Mouse (Mus musculus) T-helper 1 cell (primary cell): ENCODE data around the gene Cntrob.

Experiments
- in situ Hi-C: fragments of 300-600 bp; cut with MboI, MseI; formaldehyde crosslinking; loops from one replicate; pipeline ENCODE4 v1.15.1; 2025; ENCODE audit warnings: high pct_unique_total_duplicates

Cntrob gene

DNA sequence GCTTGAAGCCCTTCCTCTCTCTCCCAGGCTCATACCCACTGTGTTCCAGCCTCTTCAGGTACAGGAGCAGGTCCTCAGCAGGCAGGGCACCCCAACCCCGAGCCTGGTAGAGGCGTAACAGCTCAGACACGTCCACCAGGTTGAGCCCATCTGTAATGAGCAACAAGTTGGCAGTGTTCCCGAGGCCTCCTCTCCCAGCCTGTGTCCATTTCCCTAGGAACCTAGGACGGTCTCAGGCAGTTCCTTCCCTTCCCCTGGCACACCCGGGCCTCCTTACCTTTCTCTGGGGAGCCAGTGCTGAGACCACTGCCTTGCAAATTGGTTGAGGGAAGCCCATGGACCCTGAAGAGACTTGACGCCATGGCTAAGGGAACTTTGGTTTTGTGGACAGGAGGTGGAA is 20.8 kb downstream of the Cntrob start:
- in situ Hi-C loops, result no loop called here

DNA sequence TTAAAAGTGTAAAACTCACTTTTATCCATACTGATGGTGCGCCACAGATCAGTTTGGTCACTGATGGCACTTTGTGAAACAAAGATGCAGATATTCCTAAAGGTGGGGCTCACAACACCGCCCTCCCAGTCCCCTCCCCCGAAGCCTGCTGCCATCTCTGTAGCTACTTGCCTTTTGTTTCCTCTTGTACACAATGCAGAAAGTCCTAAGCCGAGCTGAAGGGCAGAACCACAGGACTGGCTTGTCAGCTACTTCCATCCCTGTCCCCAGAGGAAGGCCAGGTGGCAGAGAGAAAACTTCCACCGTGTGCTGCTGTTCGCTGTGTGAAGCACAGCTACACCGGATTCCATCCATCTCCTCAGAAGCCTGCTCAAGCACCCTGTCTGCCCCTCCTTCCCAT is 25.3 kb downstream of the Cntrob start:
- in situ Hi-C loops, result no loop called here

DNA sequence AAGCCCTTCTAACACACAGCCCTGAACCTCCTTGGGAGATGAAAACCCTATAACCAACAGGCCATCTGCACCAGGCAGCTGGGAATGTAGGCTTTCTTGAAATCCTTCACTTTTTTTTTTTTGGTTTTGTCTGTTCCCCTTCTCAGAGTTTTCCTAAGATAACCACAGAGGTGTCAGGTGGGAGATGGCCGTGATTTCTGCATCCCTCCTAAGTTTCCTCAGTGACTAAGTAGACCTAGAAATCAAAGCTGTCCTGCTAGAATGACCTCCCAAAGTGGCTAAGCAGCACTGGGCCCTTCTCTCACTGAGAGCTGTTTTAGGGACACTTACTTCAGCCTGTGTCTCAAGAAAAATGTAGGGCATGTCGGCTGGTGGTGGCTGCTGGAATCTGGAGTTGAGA is 25.8 kb downstream of the Cntrob start:
- in situ Hi-C loops, result no loop called here

DNA sequence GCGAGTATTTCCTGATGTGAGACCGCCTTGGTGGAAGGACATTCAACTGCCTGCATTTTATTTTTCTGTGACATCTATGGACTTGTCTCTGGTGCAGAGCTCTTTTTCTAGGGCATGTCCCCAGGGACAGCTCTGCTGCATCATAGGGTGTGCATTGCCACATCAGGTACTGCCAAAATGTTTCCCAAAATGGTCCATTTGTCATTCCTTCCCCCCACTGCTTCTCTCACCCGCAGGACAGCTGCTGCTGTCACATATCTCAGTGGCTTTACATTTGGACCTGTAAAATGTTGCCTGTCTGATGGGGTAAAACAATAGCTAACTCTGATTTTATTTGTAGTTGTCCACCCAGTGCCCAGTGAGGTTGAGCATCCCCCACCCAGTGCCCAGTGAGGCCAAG is 28.3 kb downstream of the Cntrob start:
- in situ Hi-C loops, result no loop called here

DNA sequence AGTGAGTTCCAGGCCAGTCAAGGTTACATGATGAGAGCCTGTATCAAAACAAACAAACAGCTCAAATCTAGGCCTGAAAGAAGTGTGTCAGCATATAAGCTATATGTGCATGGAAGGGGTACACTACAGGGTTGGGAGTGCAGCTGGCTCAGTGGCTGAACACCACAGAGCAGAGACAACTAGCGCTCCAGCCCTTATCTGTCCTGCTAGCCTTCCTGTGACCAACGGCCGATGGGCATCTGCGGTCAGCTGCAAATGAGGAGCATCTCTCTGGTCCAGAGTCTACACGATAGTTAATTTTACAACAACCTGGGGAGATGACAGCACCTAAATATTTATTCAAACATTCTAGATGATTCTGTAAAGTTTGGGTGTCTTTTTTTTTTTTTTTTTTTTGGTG is 32.5 kb downstream of the Cntrob start:
- in situ Hi-C loops, result no loop called here

DNA sequence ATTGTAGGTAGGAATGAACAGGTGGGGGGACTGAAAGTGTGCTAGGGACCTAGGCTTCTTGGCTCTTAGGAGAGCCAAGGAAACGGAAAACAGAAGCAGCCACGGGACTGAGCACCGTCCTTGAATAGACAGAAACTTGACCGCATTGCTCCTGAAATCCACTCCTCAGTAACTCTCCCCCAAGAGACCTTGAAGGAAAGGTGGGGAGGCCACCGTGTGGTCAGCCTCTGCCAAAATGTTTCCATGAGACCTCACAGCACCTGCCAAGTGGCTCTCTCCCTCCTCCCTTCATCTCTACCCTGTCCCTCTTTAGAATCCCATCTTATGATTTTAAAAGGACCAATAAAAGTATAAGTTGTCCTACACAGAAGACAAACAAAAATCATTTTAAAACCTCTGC is 46.3 kb downstream of the Cntrob start:
- in situ Hi-C loops, result loop anchor here (5.0 kb wide), 1 partner anchor 40 kb away; no protein-coding TSS in a partner anchor

- in situ Hi-C loops, result loop anchor here (5.0 kb wide), 1 partner anchor 41 kb away; no protein-coding TSS in a partner anchor
Measured at GRCm38 (mm10) chr11:69276081-69276480, 47.5 kb downstream of the Cntrob start.

DNA sequence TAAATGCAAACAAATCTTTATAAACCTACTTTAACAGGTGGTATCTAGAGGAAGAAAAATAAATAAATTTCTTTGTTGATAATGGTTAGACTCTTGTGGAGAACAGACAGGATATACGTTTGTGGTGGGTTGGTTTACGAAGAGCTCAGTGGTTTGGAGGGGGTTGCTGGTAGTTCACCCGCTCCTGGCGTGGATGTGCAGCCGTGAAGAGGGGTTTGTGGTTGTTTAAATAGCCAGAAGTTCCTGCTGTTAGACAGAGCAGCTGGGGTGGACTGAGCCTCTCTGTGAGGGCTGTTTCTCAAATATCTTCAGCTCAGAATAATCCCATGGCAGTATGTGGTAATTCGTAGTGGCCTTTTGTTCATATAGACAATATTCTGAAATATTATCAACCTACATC is 47.9 kb downstream of the Cntrob start:
- in situ Hi-C loops, result loop anchor here (5.0 kb wide), 1 partner anchor 42 kb away; no protein-coding TSS in a partner anchor

DNA sequence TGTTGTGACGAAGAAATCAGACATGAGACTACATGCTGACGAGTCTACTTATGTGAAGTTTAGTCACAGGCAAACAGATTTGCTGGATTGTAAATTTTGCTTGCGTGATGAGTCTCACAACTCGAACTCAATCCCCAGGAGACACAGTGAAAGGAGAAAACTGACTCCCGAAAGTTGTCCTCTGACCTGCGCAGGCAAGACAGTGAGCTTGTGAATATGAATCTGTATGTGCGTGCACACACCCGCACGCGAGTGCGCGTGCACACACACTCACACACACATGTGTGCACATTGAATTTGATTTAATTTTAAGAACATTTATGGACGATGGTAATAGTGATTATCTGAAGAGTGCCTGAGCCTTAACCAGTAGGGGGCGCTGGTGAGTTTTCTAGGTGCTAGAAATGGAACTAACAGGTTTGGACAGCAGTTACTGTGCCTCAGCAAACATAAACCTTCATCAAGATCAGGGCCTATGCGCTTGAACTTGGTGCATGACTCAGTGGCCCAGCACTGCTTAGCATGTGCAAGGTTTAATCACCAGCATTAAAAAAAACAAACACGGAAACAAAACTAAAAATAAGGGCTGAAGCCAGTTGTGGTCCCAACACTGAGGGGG is 51.3 kb downstream of the Cntrob start:
- in situ Hi-C loops, result no loop called here

- in situ Hi-C loops, result no loop called here
Measured at GRCm38 (mm10) chr11:69269575-69269974, 54.0 kb downstream of the Cntrob start.

DNA sequence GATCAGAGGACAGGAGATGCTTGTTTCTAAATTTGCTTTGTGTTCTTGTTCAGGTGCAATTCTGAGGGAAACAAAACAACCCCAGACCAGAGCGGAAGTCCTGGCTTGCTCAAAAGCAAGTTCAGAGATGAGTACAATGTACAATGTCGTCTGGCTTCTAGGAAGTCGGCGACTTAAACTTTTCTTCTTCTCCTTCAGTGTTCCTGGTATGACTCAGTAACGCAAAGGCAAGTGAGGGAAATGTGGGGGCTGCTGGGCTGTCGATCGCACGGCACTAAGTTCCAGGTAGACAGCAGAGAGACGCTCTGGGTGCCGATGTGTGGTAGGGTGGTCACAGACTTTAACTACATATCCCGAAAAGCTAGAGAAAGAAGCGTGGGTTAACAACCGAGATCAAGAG is 55.5 kb downstream of the Cntrob start:
- in situ Hi-C loops, result no loop called here

- in situ Hi-C loops, result no loop called here
Measured at GRCm38 (mm10) chr11:69267341-69267740, 56.2 kb downstream of the Cntrob start.

GRCm38 (mm10) chr11:69266253-69266652 is 57.3 kb downstream of the Cntrob start:
- in situ Hi-C loops, result no loop called here

DNA sequence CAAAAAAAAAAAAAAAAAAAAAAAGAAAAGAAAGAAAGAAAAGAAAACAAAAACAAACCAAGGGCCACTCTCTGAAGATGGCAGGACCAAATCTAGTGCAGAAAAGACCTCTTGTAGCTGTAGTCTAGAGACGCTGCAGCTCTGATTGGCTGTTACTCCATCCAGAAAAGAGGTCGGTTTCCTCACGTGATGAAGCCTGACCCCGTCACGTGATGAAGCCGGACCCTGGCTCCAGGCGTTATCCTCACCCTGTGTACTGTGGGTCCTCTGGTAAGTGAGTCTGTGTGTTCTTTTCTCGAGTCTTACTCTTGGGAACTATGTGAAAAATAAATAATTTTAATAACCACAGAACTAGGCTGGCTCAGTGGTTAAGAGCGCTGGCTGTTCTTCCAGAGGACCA is 58.2 kb downstream of the Cntrob start:
- in situ Hi-C loops, result no loop called here

DNA sequence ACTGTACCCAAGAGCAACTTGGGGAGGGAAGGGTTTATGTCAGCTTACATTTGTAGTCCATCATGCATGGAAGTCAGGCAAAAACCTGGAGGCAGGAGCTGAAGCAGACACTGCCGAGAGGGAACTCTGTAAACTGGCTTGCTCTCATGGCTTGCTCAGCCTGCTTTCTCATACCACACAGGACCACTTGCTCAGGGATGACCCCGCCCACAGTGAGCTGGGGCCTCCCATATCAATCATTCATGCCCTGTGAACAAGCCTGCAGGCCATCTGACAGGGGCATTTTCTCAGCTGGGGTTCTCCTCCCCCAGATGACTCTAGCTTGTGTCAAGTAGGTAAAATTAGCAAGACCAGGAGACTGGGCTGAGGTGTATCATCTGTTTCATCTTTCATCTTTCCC is 59.3 kb downstream of the Cntrob start:
- in situ Hi-C loops, result loop anchor here (5.0 kb wide), 2 partner anchors 98 to 253 kb away; no protein-coding TSS in a partner anchor

GRCm38 (mm10) chr11:69260111-69260510 is 63.5 kb downstream of the Cntrob start:
- in situ Hi-C loops, result loop anchor here (5.0 kb wide), 2 partner anchors 102 to 257 kb away; no protein-coding TSS in a partner anchor

- in situ Hi-C loops, result loop anchor here (5.0 kb wide), 1 partner anchor 129 kb away; no protein-coding TSS in a partner anchor
Measured at GRCm38 (mm10) chr11:69258287-69258686, 65.3 kb downstream of the Cntrob start.

DNA sequence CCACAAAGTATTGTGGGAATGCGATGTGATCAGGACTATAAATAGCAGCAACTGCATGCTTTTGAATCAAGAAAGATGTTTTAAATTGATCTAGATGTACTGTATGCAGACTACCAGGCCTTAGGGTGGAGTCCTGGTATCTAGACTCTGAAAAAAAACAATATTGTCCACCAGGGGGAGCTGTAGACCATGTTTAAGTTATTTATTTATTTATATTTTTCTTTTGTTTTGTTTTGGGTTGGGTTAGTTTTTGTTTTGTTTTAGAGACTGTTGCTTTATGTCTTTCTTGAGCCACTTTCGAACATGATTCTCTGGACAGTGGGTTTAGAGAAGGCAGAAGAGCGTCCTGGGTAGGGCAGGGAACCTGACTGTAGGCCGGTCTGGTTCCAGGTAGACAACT is 65.8 kb downstream of the Cntrob start:
- in situ Hi-C loops, result loop anchor here (5.0 kb wide), 1 partner anchor 129 kb away; no protein-coding TSS in a partner anchor

DNA sequence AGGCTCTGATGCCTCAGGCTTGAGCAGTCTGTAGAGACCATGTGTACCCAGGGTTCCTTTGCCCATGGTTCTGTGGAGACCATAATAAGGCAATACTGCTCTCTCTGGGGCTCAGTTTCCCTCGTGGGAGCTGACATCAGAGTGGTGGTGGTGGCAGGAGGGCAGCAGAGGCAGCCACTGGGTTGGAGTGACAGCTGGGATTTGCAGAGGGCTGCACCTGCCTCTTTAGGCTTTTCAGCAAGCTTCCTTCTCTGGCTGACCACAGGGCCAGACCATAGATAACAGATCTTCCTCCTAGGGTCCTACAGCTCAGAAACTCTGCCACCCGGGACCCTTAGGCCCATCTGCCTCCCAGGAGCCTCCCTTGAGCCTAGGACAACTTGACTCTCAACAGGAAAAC is 66.5 kb downstream of the Cntrob start:
- in situ Hi-C loops, result loop anchor here (5.0 kb wide), 1 partner anchor 130 kb away; no protein-coding TSS in a partner anchor

DNA sequence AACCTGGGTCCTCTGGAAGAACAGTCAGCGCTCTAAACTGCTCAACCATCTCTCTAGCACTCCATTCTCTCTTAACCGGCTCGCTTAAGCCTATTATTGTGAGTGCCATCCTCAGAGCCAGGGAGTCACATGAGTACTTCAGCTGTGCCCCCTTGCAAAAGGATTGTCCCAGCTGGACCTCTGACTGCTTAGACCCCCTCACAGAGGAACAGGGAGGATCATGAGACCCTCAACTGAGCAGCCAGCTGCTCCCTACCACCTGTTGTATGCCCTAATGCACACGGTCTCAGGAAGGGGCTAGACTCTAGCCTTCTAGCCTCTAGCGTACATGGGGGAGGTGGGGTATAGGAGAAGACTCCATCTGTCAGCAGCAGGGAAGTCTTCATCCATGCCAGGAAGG is 68.8 kb downstream of the Cntrob start:
- in situ Hi-C loops, result loop anchor here (5.0 kb wide), 1 partner anchor 132 kb away; no protein-coding TSS in a partner anchor

DNA sequence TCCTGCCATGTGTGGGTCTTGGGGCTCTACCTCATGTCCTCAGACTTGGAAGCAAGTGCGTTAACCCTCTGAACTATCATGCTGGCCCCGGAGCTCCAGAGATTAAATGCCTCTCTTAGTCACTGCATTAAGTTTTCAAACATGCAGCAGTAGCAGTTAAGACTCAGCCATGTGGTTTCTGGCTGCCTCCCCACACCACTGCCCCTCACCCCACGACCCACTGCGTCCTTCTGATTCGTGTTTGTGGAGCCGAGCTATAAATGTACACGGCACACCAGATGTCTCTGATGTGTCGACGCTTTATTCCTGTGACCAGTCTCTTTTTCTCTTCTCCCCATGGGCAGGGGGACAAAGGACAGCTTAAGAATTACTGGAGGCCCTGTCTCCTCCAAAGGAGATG is 70.4 kb downstream of the Cntrob start:
- in situ Hi-C loops, result no loop called here

GRCm38 (mm10) chr11:69251953-69252352 is 71.6 kb downstream of the Cntrob start:
- in situ Hi-C loops, result no loop called here

GRCm38 (mm10) chr11:69251135-69251842 is 72.3 kb downstream of the Cntrob start:
- in situ Hi-C loops, result no loop called here
